22 mouse cellular contexts compared by ENCODE assay signal in genomic region chr7:90231431-90231830, GRCm38 (mm10). TPM values are rescaled to one million over a fixed set of nuclear protein-coding genes. Genes with fewer than 3 reads are reported as not detected.
A peak's percentile ranks its signal among the peaks of the same experiment; 100 is the strongest.
DNase-seq lines count a peak whose midpoint lies in the region; ATAC-seq and TF ChIP-seq lines count a peak whose summit lies in the region.
"Had no signal": no experiment of that assay in that cellular context is flagged by ENCODE, and none has a peak within 500 bp of the region (broad histone marks: within the 10 kb centered on the region; RNA-seq: fewer than 3 reads in every experiment).

No protein-coding gene starts in this region.

- H3K36me3 ChIP-seq in embryonic facial prominence, embryonic 13.5 days, result no peaks in the 10 kb centered on the region
- H3K36me3 ChIP-seq in embryonic facial prominence, embryonic 10.5 days (replicated peaks), result no peaks in the 10 kb centered on the region
- H3K36me3 ChIP-seq in limb, embryonic 10.5 days, result no peaks in the 10 kb centered on the region
- H3K36me3 ChIP-seq: hindbrain, embryonic 13.5 days; limb, embryonic 15.5 days had no signal

- WGBS in embryonic facial prominence, embryonic 13.5 days, result 65% methylated on average over 9 of the region's 9 CpGs
- WGBS in embryonic facial prominence, embryonic 10.5 days, result 73% methylated on average over 9 of the region's 9 CpGs
- 78% methylated on average over 9 of the region's 9 CpGs for WGBS in limb, embryonic 10.5 days

- H3K9me3 ChIP-seq in embryonic facial prominence, embryonic 13.5 days, result no peaks in the 10 kb centered on the region
- H3K9me3 ChIP-seq in embryonic facial prominence, embryonic 10.5 days, result no peaks in the 10 kb centered on the region
- H3K9me3 ChIP-seq in limb, embryonic 10.5 days (replicated peaks), result no peaks in the 10 kb centered on the region
- H3K9me3 ChIP-seq: hindbrain, embryonic 13.5 days; limb, embryonic 15.5 days had no signal

- H3K27me3 ChIP-seq in embryonic facial prominence, embryonic 13.5 days, result no peaks in the 10 kb centered on the region
- H3K27me3 ChIP-seq in embryonic facial prominence, embryonic 10.5 days (replicated peaks; ENCODE audit: low read depth, poor library complexity, severe bottlenecking), result no peaks in the 10 kb centered on the region; the same call in 1 of the 2 replicates
- no peaks in the 10 kb centered on the region for H3K27me3 ChIP-seq in limb, embryonic 10.5 days (ENCODE audit: low read depth, poor library complexity, severe bottlenecking)
- H3K27me3 ChIP-seq: hindbrain, embryonic 13.5 days; limb, embryonic 15.5 days had no signal

- no peak for TF ChIP-seq CTCF in left cerebral cortex, adult 2 months (IDR thresholded peaks at IDR 0.05)

- H3K27ac ChIP-seq in embryonic facial prominence, embryonic 13.5 days, result no peak overlapping the region
- H3K27ac ChIP-seq in embryonic facial prominence, embryonic 10.5 days (replicated peaks), result no peak overlapping the region
- H3K27ac ChIP-seq in left cerebral cortex, adult 2 months, result no peak overlapping the region
- H3K27ac ChIP-seq in limb, embryonic 10.5 days, result no peak overlapping the region
- H3K27ac ChIP-seq: hindbrain, embryonic 13.5 days; limb, embryonic 15.5 days had no signal

- intact Hi-C loops in left cerebral cortex, adult 2 months (cut with DNase I), result no loop called here
- intact Hi-C loops in left cerebral cortex, postnatal 4 days (cut with DNase I), result no loop called here

- DNase-seq in embryonic facial prominence, embryonic 10.5 days (ENCODE audit: low spot score), result no peak
- peak; percentile 22 to 41 for DNase-seq in left cerebral cortex, adult 2 months (ENCODE audit: extremely low spot score in 1 of 2, low spot score in 2 of 2)
- no peak for DNase-seq in left cerebral cortex, postnatal 4 days
- peak; percentile 25 for DNase-seq in lung, postnatal 14 days
- DNase-seq in thymus, adult 18-20 months, result no peak
- no peak for DNase-seq in limb, embryonic 10.5 days (ENCODE audit: low spot score)
- no peak for DNase-seq in kidney, adult 11 months
- DNase-seq: adrenal gland, postnatal 10 days; cerebellum, adult 2 months; kidney, postnatal 36 days; liver, postnatal 0 days; thymus, postnatal 14 days had no signal

- ATAC-seq in embryonic facial prominence, embryonic 13.5 days (ENCODE audit: insufficient number of reproducible peaks, insufficient read depth, low FRiP score, low TSS enrichment, low read depth), result no peak
- ATAC-seq: intestine, postnatal 0 days; liver, postnatal 0 days had no signal

- H3K4me1 ChIP-seq in embryonic facial prominence, embryonic 13.5 days, result peaks cover 12% of the 10 kb centered on the region
- H3K4me1 ChIP-seq in embryonic facial prominence, embryonic 10.5 days, result peaks cover 21% of the 10 kb centered on the region
- 0 out of 2 replicates have a peak, but pooled peaks cover 4% of the 10 kb centered on the region for H3K4me1 ChIP-seq in limb, embryonic 10.5 days
- H3K4me1 ChIP-seq: hindbrain, embryonic 13.5 days; limb, embryonic 15.5 days had no signal

- H3K4me2 ChIP-seq in embryonic facial prominence, embryonic 13.5 days, result 0 out of 2 replicates have a peak overlapping the region, but pooled peaks have one; percentile 11
- H3K4me2 ChIP-seq: hindbrain, embryonic 13.5 days; limb, embryonic 15.5 days; midbrain, embryonic 11.5 days had no signal

- no peak overlapping the region for H3K4me3 ChIP-seq in embryonic facial prominence, embryonic 13.5 days
- no peak overlapping the region for H3K4me3 ChIP-seq in embryonic facial prominence, embryonic 10.5 days
- no peak overlapping the region for H3K4me3 ChIP-seq in left cerebral cortex, adult 2 months
- no peak overlapping the region for H3K4me3 ChIP-seq in limb, embryonic 10.5 days
- H3K4me3 ChIP-seq: erythroblast, embryonic 14.5 days; hindbrain, embryonic 13.5 days; limb, embryonic 15.5 days had no signal

- no peak overlapping the region for H3K9ac ChIP-seq in embryonic facial prominence, embryonic 13.5 days
- H3K9ac ChIP-seq: hindbrain, embryonic 13.5 days; limb, embryonic 15.5 days; liver, postnatal 0 days had no signal

RNA-seq across cellular contexts. Expression of gene Ccdc83, which starts 34.1 kb away (rescaled TPM):
- polyA plus RNA-seq in embryonic facial prominence, embryonic 13.5 days (2015; fragmentation: Nextera tagmentation; extraction: Ambion mirVana), result 0.29 TPM in 1 of 2 replicates, not detected in the other
- polyA plus RNA-seq in embryonic facial prominence, embryonic 10.5 days (2016; fragmentation: Nextera tagmentation; extraction: Ambion mirVana), result 0.10 TPM in 1 of 2 replicates, not detected in the other
- total RNA-seq in left cerebral cortex, adult 2 months (2021), result not detected
- total RNA-seq in left cerebral cortex, postnatal 4 days (2021), result not detected
- not detected in 2 replicates for polyA plus RNA-seq in limb, embryonic 10.5 days (2016; fragmentation: Nextera tagmentation; extraction: Ambion mirVana)
- total RNA-seq: adrenal gland, postnatal 10 days; layer of hippocampus, postnatal 14 days had no signal
- polyA plus RNA-seq: cerebellum, adult 2 months; cortical plate, adult 2 months; erythroblast, embryonic 14.5 days; heart, postnatal 0 days; hindbrain, embryonic 13.5 days; intestine, postnatal 0 days; limb, embryonic 15.5 days; liver, postnatal 0 days; stomach, embryonic 14.5 days had no signal

Comparison
In these comparisons a context has a peak if more than half of its experiments do, and no peak if none do; other contexts are left out.
1. DNase-seq: peak in left cerebral cortex, adult 2 months (2 of 2) and lung, postnatal 14 days (single experiment); none in embryonic facial prominence, embryonic 10.5 days (single experiment), left cerebral cortex, postnatal 4 days (single experiment), thymus, adult 18-20 months (0 of 2), limb, embryonic 10.5 days (single experiment) and kidney, adult 11 months (single experiment).